Mouse (Mus musculus) cerebellum, adult 2 months (tissue): ENCODE measurements at regions not wholly inside any gene's neighbourhood (a gene's known extent, or its start where the extent isn't known, plus 50 kb on each side); places are given as distances from the start of the nearest gene placed in this dataset.

Experiments used
- DNase-seq, 2 experiments: peaks; one replicate each; pipeline ENCODE4 v3.0.0; 2021
- H3K27ac ChIP-seq: fragments of 200-500 bp; 2 replicates; pipeline ENCODE4 v1.5.1; 2012; ENCODE audit warnings: low read length, control low read depth, inconsistent platforms; ENCODE audit not compliant: insufficient read depth
- H3K27me3 ChIP-seq: fragments of 200-500 bp; 2 replicates; pipeline ENCODE4 v1.6.1; 2012; ENCODE audit warnings: inconsistent platforms, mild to moderate bottlenecking, low read length, moderate library complexity; ENCODE audit not compliant: control insufficient read depth, insufficient read depth
- H3K4me1 ChIP-seq: fragments of 200-500 bp; 2 replicates; pipeline ENCODE4 v1.6.1; 2011; ENCODE audit warnings: low read length; ENCODE audit not compliant: control insufficient read depth, insufficient read depth
- H3K4me3 ChIP-seq: fragments of 200-500 bp; replicated peaks from 2 replicates; pipeline ENCODE3; 2011; ENCODE audit warnings: mild to moderate bottlenecking, low read depth, low read length, control low read depth; ENCODE audit not compliant: insufficient read depth
- CTCF ChIP-seq: fragments of 200-500 bp; IDR thresholded peaks from 2 replicates; pipeline ENCODE4 v1.5.1; 2011; ENCODE audit warnings: low read depth, mild to moderate bottlenecking, control low read depth, low read length, moderate library complexity, borderline replicate concordance; ENCODE audit not compliant: insufficient read depth
- POLR2A ChIP-seq: fragments of 200-500 bp; IDR thresholded peaks from 2 replicates; pipeline ENCODE4 v1.6.1; 2011; ENCODE audit warnings: low read length, control low read depth, borderline replicate concordance; ENCODE audit not compliant: insufficient read depth
- WGBS: fragments of 180-500 bp; shearing (Covaris S2); methylation state at CpG from one replicate; pipeline ENCODE4 v1.1.7; 2018; 5-methylcytosine and 5-hydroxymethylcytosine counted together

GRCm38 (mm10) chr3:143193263-143193970, 311.6 kb upstream of the Pkn2 start:
- Histone ChIP-seq H3K27me3 (no peaks in the 10 kb centered on the region), H3K4me1 (no peaks in the 10 kb centered on the region), H3K27ac (no peak overlapping the region), H3K4me3 (no peak overlapping the region)
- DNase-seq = no peak
- TF ChIP-seq CTCF (no peak), POLR2A (no peak)
- WGBS = 62% methylated on average over 6 of the region's 6 CpGs

- Histone ChIP-seq H3K4me1 (no peaks in the 10 kb centered on the region), H3K27ac (no peak overlapping the region), H3K4me3 (no peak overlapping the region), H3K27me3 (no peaks in the 10 kb centered on the region)
- 61% methylated on average over 7 of the region's 7 CpGs for WGBS
- TF ChIP-seq CTCF (no peak), POLR2A (no peak)
- no peak for DNase-seq
Measured at GRCm38 (mm10) chr3:143188931-143189330, 307.1 kb upstream of the Pkn2 start.

- Histone ChIP-seq H3K27ac (no peak overlapping the region), H3K4me3 (no peak overlapping the region), H3K27me3 (no peaks in the 10 kb centered on the region), H3K4me1 (no peaks in the 10 kb centered on the region)
- DNase-seq = no peak
- 90% methylated on average over 4 of the region's 4 CpGs for WGBS
- TF ChIP-seq POLR2A (no peak), CTCF (no peak)
Measured at GRCm38 (mm10) chr3:143173971-143174370, 292.2 kb upstream of the Pkn2 start.

DNA sequence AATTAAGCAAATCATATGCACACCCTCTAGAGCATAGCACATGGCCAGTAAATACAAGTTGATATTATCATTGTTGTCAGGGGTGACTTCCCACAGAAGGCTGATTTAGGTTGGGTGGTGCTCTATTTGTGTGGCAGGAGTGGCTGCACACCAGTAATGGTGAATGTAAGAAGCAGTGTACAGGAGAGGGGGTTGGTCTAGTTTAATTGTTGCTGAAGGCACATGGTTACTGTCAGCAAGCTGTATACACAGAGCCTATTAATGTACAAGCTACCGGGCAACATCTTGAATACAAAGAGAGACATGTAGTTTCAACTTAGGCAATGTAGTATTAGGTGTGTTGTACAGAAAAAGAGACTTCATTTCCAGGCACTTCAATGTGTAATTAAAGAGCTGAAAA, 280.6 kb upstream of the Pkn2 start:
- Histone ChIP-seq H3K27me3 (no peaks in the 10 kb centered on the region), H3K27ac (no peak overlapping the region), H3K4me3 (no peak overlapping the region), H3K4me1 (no peaks in the 10 kb centered on the region)
- no peak for DNase-seq
- TF ChIP-seq CTCF (no peak), POLR2A (no peak)
- 89% methylated on average over 1 of the region's 1 CpGs for WGBS

DNA sequence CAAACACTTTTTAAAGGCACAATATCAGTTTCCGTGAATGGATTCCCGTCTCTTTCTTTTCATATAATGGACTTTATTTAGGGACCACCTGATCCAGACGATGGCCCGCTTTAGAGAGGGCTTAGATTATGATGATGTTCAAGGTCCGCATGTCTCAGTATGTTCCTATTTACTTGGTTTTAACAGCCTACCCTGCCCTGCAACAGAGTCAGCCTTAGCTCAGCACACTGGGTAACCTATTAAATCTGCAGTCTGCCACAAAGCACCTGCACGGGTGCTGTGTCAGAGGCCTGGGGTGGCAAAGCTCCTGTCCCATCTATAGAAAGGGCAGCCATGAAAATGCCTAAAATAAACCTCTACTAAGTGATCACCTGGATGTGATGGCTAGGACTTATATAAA, 280.2 kb upstream of the Pkn2 start:
- no peak overlapping the region for H3K4me3 ChIP-seq
- WGBS = 92% methylated on average over 6 of the region's 6 CpGs
- TF ChIP-seq POLR2A = no peak
- no peak for TF ChIP-seq CTCF
- no peak overlapping the region for H3K27ac ChIP-seq
- DNase-seq = no peak
- no peaks in the 10 kb centered on the region for H3K4me1 ChIP-seq
- H3K27me3 ChIP-seq = no peaks in the 10 kb centered on the region

DNA sequence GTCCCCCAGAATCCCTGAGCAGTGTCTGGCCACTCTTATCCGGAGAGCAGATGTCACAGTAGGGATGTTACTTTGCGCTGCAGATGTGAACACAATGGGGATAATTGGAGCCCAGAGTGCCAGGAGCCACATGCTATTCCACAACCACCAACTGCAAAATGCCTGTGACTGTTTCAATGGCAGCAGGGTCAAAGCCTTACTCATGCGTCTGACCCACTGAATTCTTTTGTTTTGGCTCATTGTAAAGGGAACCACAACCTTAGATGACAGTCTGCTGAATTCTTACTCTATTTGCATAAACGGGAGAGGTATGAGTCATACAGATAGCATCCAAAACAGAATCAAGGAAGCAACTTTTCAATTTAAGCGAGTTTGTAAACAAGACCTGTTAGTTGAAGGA, 276.8 kb upstream of the Pkn2 start:
- WGBS = 20% methylated on average over 5 of the region's 5 CpGs
- H3K4me1 ChIP-seq = no peaks in the 10 kb centered on the region
- H3K27me3 ChIP-seq = no peaks in the 10 kb centered on the region
- TF ChIP-seq POLR2A = no peak
- TF ChIP-seq CTCF = no peak
- no peak for DNase-seq
- no peak overlapping the region for H3K27ac ChIP-seq
- no peak overlapping the region for H3K4me3 ChIP-seq

DNA sequence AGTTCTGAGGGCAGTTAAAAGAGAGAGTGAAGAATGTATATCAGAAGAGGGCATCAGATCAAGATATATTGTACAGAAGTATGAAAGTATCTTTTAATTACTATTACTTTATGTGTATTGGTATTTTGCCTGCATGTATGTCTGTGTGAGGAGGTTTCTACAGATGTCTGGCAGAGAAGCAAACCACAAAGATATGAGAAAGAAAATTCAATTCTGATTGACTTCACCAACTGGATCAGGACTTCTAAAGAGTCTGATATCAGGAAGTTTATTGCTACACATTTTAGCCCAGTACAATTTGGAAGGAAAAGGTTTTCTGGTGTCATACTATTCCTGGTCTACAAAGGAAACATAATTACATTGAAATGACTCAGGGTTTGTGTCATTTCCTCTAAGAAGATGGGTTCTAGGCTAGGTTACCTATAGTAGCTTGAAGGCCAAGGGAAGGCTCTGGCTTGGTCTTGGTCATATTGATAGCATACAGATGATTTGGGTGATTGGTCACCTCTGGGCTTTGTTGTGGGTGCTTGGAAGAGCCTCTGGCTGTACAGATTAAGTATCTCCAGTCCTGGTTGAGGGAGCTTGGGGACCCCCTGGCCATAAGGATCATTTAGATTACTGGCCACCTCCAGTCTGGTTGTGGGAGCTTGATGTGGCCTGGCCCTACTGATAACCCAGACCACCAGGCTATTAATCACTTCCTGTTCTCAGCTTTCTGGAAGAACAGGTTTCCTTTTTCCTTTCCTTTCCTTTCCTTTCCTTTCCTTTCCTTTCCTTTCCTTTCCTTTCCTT, 275.1 kb upstream of the Pkn2 start:
- no peak for TF ChIP-seq POLR2A
- TF ChIP-seq CTCF = no peak
- Histone ChIP-seq H3K4me3 (no peak overlapping the region), H3K27me3 (no peaks in the 10 kb centered on the region), H3K4me1 (no peaks in the 10 kb centered on the region), H3K27ac (no peak overlapping the region)
- no peak for DNase-seq

DNA sequence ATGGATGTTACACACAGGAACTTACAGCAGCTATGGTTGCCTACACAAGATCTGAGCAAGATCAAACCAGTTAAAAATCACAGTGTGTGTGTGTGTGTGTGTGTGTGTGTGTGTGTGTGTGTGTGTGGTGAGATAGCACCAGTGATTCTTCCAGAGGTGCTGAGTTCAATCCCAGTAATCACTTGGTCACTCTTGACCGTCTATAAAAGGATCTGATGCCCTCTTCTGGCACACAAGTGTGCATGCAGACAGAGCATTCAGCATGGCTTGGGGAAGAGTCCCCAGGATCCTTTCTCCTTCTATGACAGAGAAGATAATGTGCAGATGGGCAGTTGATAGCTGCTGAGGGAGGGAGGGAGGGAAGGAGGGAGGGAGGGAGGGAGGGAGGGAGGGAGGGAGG, 274.4 kb upstream of the Pkn2 start:
- Histone ChIP-seq H3K27me3 (no peaks in the 10 kb centered on the region), H3K4me1 (no peaks in the 10 kb centered on the region), H3K27ac (no peak overlapping the region), H3K4me3 (no peak overlapping the region)
- TF ChIP-seq CTCF = no peak
- no peak for TF ChIP-seq POLR2A
- DNase-seq = no peak
- 64% methylated on average over 1 of the region's 1 CpGs for WGBS
